Mouse (Mus musculus): Measurements from ENCODE around the gene Hist1h1d. TPM values are rescaled to one million over a fixed set of nuclear protein-coding genes. Genes with fewer than 3 reads are reported as not detected.
"Not testable (repeated sequence)": the region's sequence is repeated elsewhere in the genome, so short reads cannot be mapped to it uniquely, and the experiment has no call there.

The Hist1h1d gene
- polyA plus RNA-seq, 1 experiment: 0.30 TPM

- TF ChIP-seq POLR2A (IDR thresholded peaks at IDR 0.05; ENCODE audit: low read depth, low read length): no peak
- 76% methylated on average over 3 of the region's 3 CpGs for WGBS
Observed at GRCm38 (mm10) chr13:23556906-23557305, 3.8 kb downstream of the Hist1h1d start.

GRCm38 (mm10) chr13:23560699-23561098 lies 7.6 kb downstream of the Hist1h1d start:
- WGBS: 49% methylated on average over 2 of the region's 2 CpGs

More at GRCm38 (mm10) chr13:23556906-23557305, 3.8 kb downstream of the Hist1h1d start:
- H3K4me1 ChIP-seq (ENCODE audit: control insufficient read depth, insufficient read depth, insufficient read length): no peaks in the 10 kb centered on the region; the same call in none of the 2 replicates
- H3K4me3 ChIP-seq (ENCODE audit: extremely low read depth, insufficient read depth, insufficient read length): no peak overlapping the region
- DNase-seq (ENCODE audit: low read depth in 1 of 2, low spot score in 2 of 2): no peak
- no peak overlapping the region for H3K27ac ChIP-seq (ENCODE audit: insufficient read depth, low read length)
- no peaks in the 10 kb centered on the region for H3K36me3 ChIP-seq (ENCODE audit: control insufficient read depth, insufficient read depth, low read length)
- H3K27me3 ChIP-seq (ENCODE audit: control insufficient read depth, insufficient read depth, low read length): no peaks in the 10 kb centered on the region

DNA sequence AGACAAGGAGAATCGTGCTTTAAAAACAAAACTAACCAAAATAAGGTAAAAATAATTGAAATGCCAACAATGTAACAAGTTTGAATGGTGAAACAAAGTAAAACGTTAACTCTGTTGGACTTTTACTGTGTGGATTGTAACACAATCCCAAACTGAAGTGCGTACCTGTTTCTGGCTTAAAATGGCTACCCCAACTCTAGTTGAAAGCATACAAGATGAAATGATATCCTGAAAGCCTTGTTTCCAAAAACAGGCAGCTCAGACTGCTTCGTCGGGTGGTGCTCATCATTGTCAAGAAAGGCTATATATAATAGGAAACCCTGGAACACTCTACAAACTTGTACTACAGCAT lies 8.4 kb downstream of the Hist1h1d start:
- WGBS: 0% methylated on average over 2 of the region's 5 CpGs
- peak overlapping the region; percentile 54 for H3K4me3 ChIP-seq (ENCODE audit: extremely low read depth, insufficient read depth, insufficient read length)

More at GRCm38 (mm10) chr13:23560699-23561098, 7.6 kb downstream of the Hist1h1d start:
- DNase-seq (ENCODE audit: low read depth in 1 of 2, low spot score in 2 of 2); H3K27me3 ChIP-seq (ENCODE audit: control insufficient read depth, insufficient read depth, low read length); H3K36me3 ChIP-seq (ENCODE audit: control insufficient read depth, insufficient read depth, low read length); H3K27ac ChIP-seq (ENCODE audit: insufficient read depth, low read length); H3K4me3 ChIP-seq (ENCODE audit: extremely low read depth, insufficient read depth, insufficient read length); H3K4me1 ChIP-seq (ENCODE audit: control insufficient read depth, insufficient read depth, insufficient read length): not testable (repeated sequence)

GRCm38 (mm10) chr13:23561883-23562659 lies 9.0 kb downstream of the Hist1h1d start, which contains the start of gene Hist1h3e:
TSS of gene Hist1h3e (minus strand) at chr13:23562369.
- DNase-seq (ENCODE audit: low read depth in 1 of 2, low spot score in 2 of 2): peak; percentile 89 to 98
- under 1% methylated on average over 47 of the region's 67 CpGs for WGBS
- not testable (repeated sequence) for H3K4me1 ChIP-seq (ENCODE audit: control insufficient read depth, insufficient read depth, insufficient read length); H3K27me3 ChIP-seq (ENCODE audit: control insufficient read depth, insufficient read depth, low read length); H3K36me3 ChIP-seq (ENCODE audit: control insufficient read depth, insufficient read depth, low read length)
- TF ChIP-seq POLR2A (IDR thresholded peaks at IDR 0.05; ENCODE audit: low read depth, low read length): peak; percentile 94
- H3K27ac ChIP-seq (ENCODE audit: insufficient read depth, low read length): peak within 1 kb of the TSS; percentile 88
- peak within 1 kb of the TSS; percentile 54 for H3K4me3 ChIP-seq (ENCODE audit: extremely low read depth, insufficient read depth, insufficient read length)

More for the DNA sequence above, 8.4 kb downstream of the Hist1h1d start:
- not testable (repeated sequence) for H3K36me3 ChIP-seq (ENCODE audit: control insufficient read depth, insufficient read depth, low read length); DNase-seq (ENCODE audit: low read depth in 1 of 2, low spot score in 2 of 2); H3K27me3 ChIP-seq (ENCODE audit: control insufficient read depth, insufficient read depth, low read length); H3K4me1 ChIP-seq (ENCODE audit: control insufficient read depth, insufficient read depth, insufficient read length)
- H3K27ac ChIP-seq (ENCODE audit: insufficient read depth, low read length): peak overlapping the region; percentile 88; the same call in 1 of the 2 replicates

GRCm38 (mm10) chr13:23562699-23563462 lies 9.8 kb downstream of the Hist1h1d start:
- Histone ChIP-seq H3K36me3 (ENCODE audit: control insufficient read depth, insufficient read depth, low read length) (no peaks in the 10 kb centered on the region), H3K4me3 (ENCODE audit: extremely low read depth, insufficient read depth, insufficient read length) (peak overlapping the region; percentile 51), H3K4me1 (ENCODE audit: control insufficient read depth, insufficient read depth, insufficient read length) (no peaks in the 10 kb centered on the region), H3K27me3 (ENCODE audit: control insufficient read depth, insufficient read depth, low read length) (no peaks in the 10 kb centered on the region), H3K27ac (ENCODE audit: insufficient read depth, low read length) (peak overlapping the region; percentile 86)
- DNase-seq (ENCODE audit: low read depth in 1 of 2, low spot score in 2 of 2): no peak
- no peak for TF ChIP-seq POLR2A (IDR thresholded peaks at IDR 0.05; ENCODE audit: low read depth, low read length)
- TF ChIP-seq CTCF (IDR thresholded peaks at IDR 0.05; ENCODE audit: extremely low read depth, insufficient read depth, insufficient read length, insufficient replicate concordance): no peak
- 5% methylated on average over 18 of the region's 18 CpGs for WGBS

DNA sequence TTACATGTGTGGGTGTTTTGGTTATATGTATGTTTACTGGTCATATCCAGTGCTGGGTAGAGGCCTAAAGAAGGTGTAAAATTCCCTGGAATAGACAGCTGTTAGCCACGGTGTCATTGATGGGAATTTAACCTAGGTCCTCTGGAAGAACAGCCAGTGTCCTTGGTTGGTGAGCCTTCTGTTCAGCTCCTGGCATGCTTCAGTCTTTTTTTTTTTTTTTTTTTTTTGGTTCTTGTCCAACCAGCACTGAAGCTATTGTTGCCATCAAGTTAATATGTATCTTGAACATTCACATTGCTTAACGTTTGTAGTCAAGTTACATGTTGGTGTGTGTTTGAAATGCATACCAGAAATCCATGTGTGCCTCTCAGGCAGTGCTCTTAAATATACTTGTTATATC lies 11.4 kb downstream of the Hist1h1d start:
- H3K27me3 ChIP-seq (ENCODE audit: control insufficient read depth, insufficient read depth, low read length): no peaks in the 10 kb centered on the region
- H3K4me3 ChIP-seq (ENCODE audit: extremely low read depth, insufficient read depth, insufficient read length): no peak overlapping the region
- H3K4me1 ChIP-seq (ENCODE audit: control insufficient read depth, insufficient read depth, insufficient read length): no peaks in the 10 kb centered on the region
- DNase-seq (ENCODE audit: low read depth in 1 of 2, low spot score in 2 of 2): no peak
- no peaks in the 10 kb centered on the region for H3K36me3 ChIP-seq (ENCODE audit: control insufficient read depth, insufficient read depth, low read length)
- TF ChIP-seq POLR2A (IDR thresholded peaks at IDR 0.05; ENCODE audit: low read depth, low read length) (no peak), CTCF (IDR thresholded peaks at IDR 0.05; ENCODE audit: extremely low read depth, insufficient read depth, insufficient read length, insufficient replicate concordance) (no peak)
- H3K27ac ChIP-seq (ENCODE audit: insufficient read depth, low read length): no peak overlapping the region
- WGBS: 89% methylated on average over 2 of the region's 2 CpGs

GRCm38 (mm10) chr13:23570261-23571021 lies 17.4 kb downstream of the Hist1h1d start:
- H3K4me3 ChIP-seq (ENCODE audit: extremely low read depth, insufficient read depth, insufficient read length): peak overlapping the region; percentile 61
- WGBS: 3% methylated on average over 29 of the region's 41 CpGs
- H3K27ac ChIP-seq (ENCODE audit: insufficient read depth, low read length): peak overlapping the region; percentile 99
- not testable (repeated sequence) for H3K27me3 ChIP-seq (ENCODE audit: control insufficient read depth, insufficient read depth, low read length); DNase-seq (ENCODE audit: low read depth in 1 of 2, low spot score in 2 of 2); H3K4me1 ChIP-seq (ENCODE audit: control insufficient read depth, insufficient read depth, insufficient read length); H3K36me3 ChIP-seq (ENCODE audit: control insufficient read depth, insufficient read depth, low read length)

Measured in spleen, adult 2 months (tissue).